Mouse (Mus musculus) kidney, postnatal 36 days (tissue): ENCODE measurements around the gene Chil1.

Experiments
- DNase-seq, 2 experiments: peaks; one replicate each; pipeline ENCODE4 v3.0.0; 2021 to 2022; ENCODE audit warnings: mixed read lengths in 2 of 2

Chil1 gene

DNA sequence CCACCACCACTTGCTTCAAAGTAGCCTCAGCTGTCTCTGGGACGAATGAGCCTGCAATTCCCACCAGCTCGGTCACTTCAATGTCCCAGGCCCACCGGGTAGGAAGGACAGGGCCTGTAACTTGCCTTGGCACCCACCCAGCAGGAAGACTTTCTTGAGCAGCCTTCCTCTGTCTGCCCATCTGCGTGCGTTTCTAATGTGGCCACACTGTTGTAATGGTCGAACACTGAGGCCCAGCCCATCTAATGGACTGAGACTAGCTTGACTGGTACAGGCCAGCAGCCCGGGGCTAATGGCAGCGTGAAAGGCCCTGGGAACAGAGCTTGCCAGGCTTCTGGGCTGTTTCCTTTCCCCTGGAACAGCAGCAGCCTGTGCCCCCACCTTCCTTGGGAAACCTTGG, 50.4 kb downstream of the Chil1 start:
- no peak for DNase-seq

DNA sequence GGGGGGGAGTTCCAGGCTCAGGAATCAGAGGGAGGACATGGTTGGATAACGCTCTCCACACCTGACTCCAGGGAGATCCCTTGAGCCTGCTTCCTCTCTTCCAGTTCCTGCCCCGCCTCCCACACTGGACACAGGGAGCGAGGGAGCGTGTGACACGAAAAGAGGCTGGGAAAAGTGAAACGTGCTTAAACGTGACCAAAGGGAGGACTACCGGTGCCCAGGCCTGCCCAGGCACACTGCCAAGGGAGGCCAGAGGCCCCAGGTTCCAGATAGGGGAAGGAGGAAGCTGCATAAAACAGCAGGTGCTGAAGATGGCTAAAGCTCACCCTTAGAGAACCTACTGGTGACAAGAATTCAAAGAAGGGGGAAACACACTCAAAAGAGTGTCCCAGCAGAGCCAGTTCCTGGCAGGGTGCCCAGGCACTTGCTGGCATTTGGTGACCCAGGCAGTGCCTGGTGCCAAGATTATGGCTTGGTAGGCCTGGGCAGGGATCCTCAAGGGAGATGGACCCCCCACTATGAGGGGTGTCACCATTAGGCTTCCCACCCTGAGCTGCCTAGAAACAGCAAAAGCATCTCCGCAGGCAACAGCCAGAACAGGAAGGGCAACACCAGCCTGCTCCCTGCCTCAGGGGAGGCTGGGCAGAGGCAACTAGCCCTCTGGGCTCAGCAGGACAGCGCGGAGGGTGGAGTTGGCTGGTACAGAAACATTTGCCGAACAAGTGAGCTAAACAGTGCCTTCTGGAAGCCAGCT, 51.0 kb downstream of the Chil1 start:
- DNase-seq, result peak; percentile 37 to 61

DNA sequence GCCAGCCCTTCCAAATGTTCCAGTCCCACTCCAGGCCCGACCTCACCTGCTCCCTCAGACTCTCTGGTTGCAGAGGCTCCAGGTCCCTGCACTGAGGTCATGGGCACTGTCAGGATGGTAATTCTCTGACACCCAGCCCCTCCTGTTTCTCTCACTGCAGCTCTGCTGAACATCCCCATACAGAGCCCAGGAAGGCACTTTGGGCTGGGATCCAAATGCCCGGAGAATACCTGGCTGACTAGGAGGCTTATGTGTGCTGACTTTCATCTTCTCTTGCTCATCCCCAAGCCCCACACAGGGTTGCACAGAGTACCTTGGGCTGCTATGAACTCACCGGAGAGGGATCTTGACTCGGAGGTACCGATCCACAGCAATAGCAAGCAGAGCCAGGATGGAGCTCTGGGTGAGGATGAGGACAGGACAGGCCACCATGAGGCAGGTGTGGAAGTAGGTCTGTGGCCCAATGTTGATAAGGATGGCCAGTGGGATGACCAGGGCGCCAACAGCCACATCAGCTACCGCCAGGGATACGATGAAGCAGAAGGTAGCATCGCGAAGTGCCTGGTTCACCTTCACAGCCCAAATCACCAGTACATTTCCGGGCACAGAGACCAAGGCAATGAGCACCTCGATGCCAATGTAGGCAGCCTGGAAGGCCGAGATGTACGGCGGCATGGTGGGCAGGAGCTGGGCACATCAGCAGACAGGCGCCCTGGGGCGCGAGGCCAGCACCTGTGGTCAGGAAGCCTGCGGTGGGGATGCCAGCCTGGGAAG, 51.9 kb downstream of the Chil1 start:
- no peak for DNase-seq

DNA sequence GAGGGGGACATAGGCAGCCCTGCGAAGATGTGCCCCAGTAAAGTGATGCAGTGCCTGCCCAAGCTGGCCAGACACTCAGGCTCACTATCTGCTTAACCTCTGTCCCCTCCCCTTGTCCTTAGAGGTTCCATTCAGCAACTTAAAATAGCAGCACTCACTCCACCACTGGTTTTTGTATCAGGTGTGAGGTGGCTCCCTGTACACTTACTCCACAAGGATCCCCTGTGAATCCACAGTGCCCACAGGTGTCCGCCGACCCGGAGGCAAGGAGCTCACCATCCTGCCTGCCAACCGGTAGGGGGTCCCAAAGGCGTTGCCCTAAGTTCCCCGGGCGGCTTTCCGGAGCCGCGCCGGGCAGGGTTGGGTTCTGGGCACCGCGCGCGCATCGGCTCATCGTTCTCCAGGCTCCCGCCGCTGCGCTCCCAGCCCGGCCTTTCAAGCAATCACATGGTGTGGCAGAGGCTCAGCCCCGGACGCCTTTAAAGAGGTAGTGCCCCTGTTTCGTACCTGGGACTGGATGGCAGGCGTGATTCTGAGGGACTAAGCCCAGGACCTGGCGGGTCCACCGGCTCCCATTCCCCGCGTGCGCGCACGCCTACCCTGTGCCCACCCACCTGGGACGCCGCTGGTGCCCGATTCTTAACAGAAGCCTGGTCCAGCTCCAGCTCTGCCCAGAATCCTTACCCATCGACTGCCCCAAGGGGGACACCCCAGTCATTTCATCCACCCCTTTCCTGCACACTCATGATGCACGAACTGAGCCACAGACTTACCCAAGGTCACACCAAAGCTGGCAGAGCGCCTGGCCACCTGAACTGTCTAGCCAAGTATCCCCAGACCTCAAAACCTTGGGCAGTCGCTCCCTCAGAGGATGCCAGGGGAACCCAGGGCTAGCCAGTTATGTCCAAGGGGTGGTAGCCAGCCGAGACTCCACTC, 52.7 kb downstream of the Chil1 start:
- peak; percentile 44 to 60 for DNase-seq

DNA sequence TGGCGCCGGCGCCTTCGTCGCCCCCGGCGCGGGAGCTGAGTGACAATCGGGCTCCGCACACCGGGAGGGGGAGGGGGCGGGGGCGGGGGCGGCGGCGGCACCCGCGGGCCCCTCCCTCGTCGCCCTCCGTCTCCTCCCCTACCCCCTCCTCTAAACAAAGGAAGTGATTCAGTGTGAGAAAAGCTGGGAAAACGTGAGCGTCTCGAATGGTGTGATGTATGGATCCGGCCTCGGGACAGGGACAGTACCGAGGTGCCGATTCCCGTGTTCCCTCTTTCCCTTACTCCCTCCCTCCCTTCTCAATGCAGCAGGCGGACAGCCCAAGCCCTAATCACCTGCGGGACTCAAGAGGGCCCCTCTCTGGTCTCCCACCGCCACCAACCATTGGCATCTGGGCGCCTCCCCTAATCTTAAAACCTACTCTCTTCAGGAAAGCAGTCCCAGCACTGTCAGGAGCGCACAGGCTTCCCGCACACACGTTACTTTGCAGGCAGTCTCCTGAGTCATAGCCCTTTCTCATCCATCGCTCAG, 53.5 kb downstream of the Chil1 start, which contains the start of gene Adora1:
Adora1 (minus strand) TSS at position 41 of the 531 bp plus-strand sequence.
- DNase-seq, result no peak

DNA sequence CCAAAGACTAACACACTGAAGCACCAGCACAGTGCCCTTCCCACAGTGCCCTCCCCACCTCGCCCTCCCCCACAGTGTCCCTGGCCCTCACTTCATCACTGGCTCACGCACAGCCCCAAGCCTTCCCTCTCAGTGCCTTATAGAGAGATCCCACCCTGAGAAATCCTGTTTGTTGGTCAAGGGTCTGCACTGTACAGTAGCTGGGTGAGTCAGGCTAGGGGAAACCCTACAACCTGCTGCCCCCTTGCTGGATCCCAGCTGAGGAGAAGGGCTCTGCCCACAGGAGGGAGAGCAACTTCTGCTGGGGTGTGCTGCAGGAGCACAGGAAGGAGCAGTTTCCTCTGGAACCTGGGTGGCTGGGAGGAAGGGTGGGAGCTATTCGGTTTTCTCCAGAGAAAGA, 54.2 kb downstream of the Chil1 start:
- no peak for DNase-seq

DNA sequence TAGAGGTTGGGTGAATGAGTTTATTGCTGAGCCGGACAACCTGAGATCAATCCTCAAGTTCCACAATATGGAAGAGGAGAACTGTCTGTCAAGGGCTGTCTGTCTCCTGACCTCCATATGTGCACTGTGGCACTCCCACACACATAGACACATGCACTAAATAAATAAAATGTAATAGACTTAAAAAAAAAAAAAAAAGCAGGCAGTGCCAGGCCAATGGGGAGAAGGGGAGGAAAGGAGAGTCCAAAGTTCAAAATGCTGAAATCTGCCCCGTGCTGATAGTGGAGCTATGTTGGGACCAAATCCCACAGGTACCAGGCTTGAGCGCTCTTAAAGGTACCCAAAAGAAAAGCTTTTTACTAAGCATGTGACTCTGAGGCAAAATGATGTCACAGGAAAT, 55.5 kb downstream of the Chil1 start:
- peak in 1 of 2 experiments; percentile 64 for DNase-seq
